ENCODE assay signal across 27 mouse cellular contexts in genomic region chr6:52067151-52067550, GRCm38 (mm10). TPM values are rescaled to one million over a fixed set of nuclear protein-coding genes. Genes with fewer than 3 reads are reported as not detected.
A peak's percentile ranks its signal among the peaks of the same experiment; 100 is the strongest.
DNase-seq lines count a peak whose midpoint lies in the region; ATAC-seq and TF ChIP-seq lines count a peak whose summit lies in the region.
"Had no signal": no experiment of that assay in that cellular context is flagged by ENCODE, and none has a peak within 500 bp of the region (broad histone marks: within the 10 kb centered on the region; RNA-seq: fewer than 3 reads in every experiment).

No protein-coding gene starts in this region.

- intact Hi-C loops in heart, postnatal 10 days (cut with DNase I), result loop anchor here (5.0 kb wide), 1 partner anchor 655 kb away; no protein-coding TSS in a partner anchor
- intact Hi-C loops in heart, postnatal 14 days (cut with DNase I), result no loop called here

- no peak overlapping the region for H3K27ac ChIP-seq in embryonic facial prominence, embryonic 14.5 days (replicated peaks; ENCODE audit: low read depth, low read length)
- H3K27ac ChIP-seq in embryonic facial prominence, embryonic 10.5 days (replicated peaks), result no peak overlapping the region
- H3K27ac ChIP-seq in lung, postnatal 0 days (ENCODE audit: low read length), result no peak overlapping the region
- H3K27ac ChIP-seq: embryonic facial prominence, embryonic 13.5 days; forebrain, embryonic 10.5 days; heart, embryonic 10.5 days; hindbrain, embryonic 10.5 days; hindbrain, postnatal 0 days; limb, embryonic 12.5 days; liver, embryonic 13.5 days; midbrain, embryonic 12.5 days; neural tube, embryonic 12.5 days had no signal

- H3K36me3 ChIP-seq in embryonic facial prominence, embryonic 14.5 days (ENCODE audit: control insufficient read depth, insufficient read depth, low read length), result no peaks in the 10 kb centered on the region
- H3K36me3 ChIP-seq in embryonic facial prominence, embryonic 10.5 days (replicated peaks), result no peaks in the 10 kb centered on the region
- no peaks in the 10 kb centered on the region for H3K36me3 ChIP-seq in lung, postnatal 0 days (ENCODE audit: insufficient read depth, low read length)
- H3K36me3 ChIP-seq: embryonic facial prominence, embryonic 13.5 days; forebrain, embryonic 10.5 days; heart, embryonic 10.5 days; hindbrain, embryonic 10.5 days; limb, embryonic 12.5 days; liver, embryonic 13.5 days; midbrain, embryonic 12.5 days; neural tube, embryonic 12.5 days had no signal

- no peak for ATAC-seq in embryonic facial prominence, embryonic 14.5 days (ENCODE audit: low read depth)
- ATAC-seq in lung, postnatal 0 days, result no peak
- ATAC-seq: forebrain, postnatal 0 days; hindbrain, postnatal 0 days; intestine, postnatal 0 days; Patski had no signal

- H3K9me3 ChIP-seq in embryonic facial prominence, embryonic 14.5 days (ENCODE audit: control insufficient read depth, low read length), result no peaks in the 10 kb centered on the region
- H3K9me3 ChIP-seq in embryonic facial prominence, embryonic 10.5 days, result no peaks in the 10 kb centered on the region
- H3K9me3 ChIP-seq in lung, postnatal 0 days (ENCODE audit: low read length), result no peaks in the 10 kb centered on the region
- H3K9me3 ChIP-seq: embryonic facial prominence, embryonic 13.5 days; forebrain, embryonic 10.5 days; heart, embryonic 10.5 days; hindbrain, embryonic 10.5 days; limb, embryonic 12.5 days; liver, embryonic 13.5 days; midbrain, embryonic 12.5 days; neural tube, embryonic 12.5 days had no signal

- TF ChIP-seq EP300 in lung, postnatal 0 days (IDR thresholded peaks at IDR 0.05), result no peak

- H3K9ac ChIP-seq in embryonic facial prominence, embryonic 14.5 days (ENCODE audit: low read depth, low read length), result no peak overlapping the region
- no peak overlapping the region for H3K9ac ChIP-seq in lung, postnatal 0 days (replicated peaks; ENCODE audit: low read depth)
- H3K9ac ChIP-seq: embryonic facial prominence, embryonic 13.5 days; forebrain, postnatal 0 days; limb, embryonic 12.5 days; liver, embryonic 13.5 days; lung, embryonic 14.5 days; midbrain, embryonic 12.5 days; neural tube, embryonic 12.5 days had no signal

- H3K4me2 ChIP-seq in embryonic facial prominence, embryonic 14.5 days (ENCODE audit: low read depth, low read length), result no peak overlapping the region
- no peak overlapping the region for H3K4me2 ChIP-seq in lung, postnatal 0 days (replicated peaks; ENCODE audit: low read depth, low read length)
- H3K4me2 ChIP-seq: embryonic facial prominence, embryonic 13.5 days; limb, embryonic 12.5 days; liver, embryonic 13.5 days; lung, embryonic 14.5 days; midbrain, embryonic 12.5 days; neural tube, embryonic 12.5 days had no signal

- no peak for TF ChIP-seq CTCF in lung, postnatal 0 days (IDR thresholded peaks at IDR 0.05)

- no peaks in the 10 kb centered on the region for H3K27me3 ChIP-seq in embryonic facial prominence, embryonic 14.5 days (replicated peaks; ENCODE audit: control insufficient read depth, insufficient read depth, low read length)
- no peaks in the 10 kb centered on the region for H3K27me3 ChIP-seq in embryonic facial prominence, embryonic 10.5 days (replicated peaks; ENCODE audit: low read depth, poor library complexity, severe bottlenecking)
- no peaks in the 10 kb centered on the region for H3K27me3 ChIP-seq in lung, postnatal 0 days (replicated peaks; ENCODE audit: insufficient read depth, low read length)
- H3K27me3 ChIP-seq: embryonic facial prominence, embryonic 13.5 days; liver, embryonic 13.5 days; midbrain, embryonic 12.5 days; neural tube, embryonic 12.5 days; Patski had no signal

- no peak overlapping the region for H3K4me3 ChIP-seq in embryonic facial prominence, embryonic 14.5 days (ENCODE audit: low read depth, low read length)
- no peak overlapping the region for H3K4me3 ChIP-seq in embryonic facial prominence, embryonic 10.5 days
- H3K4me3 ChIP-seq in lung, postnatal 0 days (ENCODE audit: low read depth, low read length), result no peak overlapping the region
- H3K4me3 ChIP-seq: embryonic facial prominence, embryonic 13.5 days; forebrain, embryonic 10.5 days; heart, embryonic 10.5 days; hindbrain, embryonic 10.5 days; limb, embryonic 12.5 days; liver, embryonic 13.5 days; midbrain, embryonic 12.5 days; neural tube, embryonic 12.5 days had no signal

- 55% methylated on average over 9 of the region's 9 CpGs for WGBS in embryonic facial prominence, embryonic 14.5 days
- 82% methylated on average over 9 of the region's 9 CpGs for WGBS in embryonic facial prominence, embryonic 10.5 days
- WGBS in lung, postnatal 0 days, result 50% methylated on average over 9 of the region's 9 CpGs

- H3K4me1 ChIP-seq in embryonic facial prominence, embryonic 14.5 days (ENCODE audit: control insufficient read depth, insufficient read depth, low read length), result 0 out of 2 replicates have a peak, but pooled peaks cover 5% of the 10 kb centered on the region
- H3K4me1 ChIP-seq in embryonic facial prominence, embryonic 10.5 days, result peaks cover 7% of the 10 kb centered on the region; the same call in 1 of the 2 replicates
- no peaks in the 10 kb centered on the region for H3K4me1 ChIP-seq in lung, postnatal 0 days (ENCODE audit: insufficient read depth, low read depth, low read length)
- H3K4me1 ChIP-seq: embryonic facial prominence, embryonic 13.5 days; forebrain, embryonic 10.5 days; heart, embryonic 10.5 days; liver, embryonic 13.5 days had no signal

- peak; percentile 74 for DNase-seq in embryonic facial prominence, embryonic 14.5 days (ENCODE audit: low spot score)
- no peak for DNase-seq in embryonic facial prominence, embryonic 10.5 days (ENCODE audit: low spot score)
- peak; percentile 22 to 34 for DNase-seq in heart, postnatal 10 days
- DNase-seq in heart, postnatal 14 days, result no peak
- peak; percentile 59 for DNase-seq in lung, postnatal 0 days (ENCODE audit: low spot score)
- no peak for DNase-seq in lung, postnatal 25 days (ENCODE audit: low spot score)
- no peak for DNase-seq in spleen, adult 12 weeks (ENCODE audit: low spot score)
- DNase-seq in thymus, adult 18-20 months, result no peak
- DNase-seq: adrenal gland, postnatal 10 days; cerebellum, adult 9-11 months; forebrain, postnatal 0 days; kidney, postnatal 36 days; layer of hippocampus, adult 9-11 months; liver, embryonic 13.5 days; lung, embryonic 14.5 days; right cerebral cortex, adult 18-20 months; spleen, adult 18-20 months had no signal

RNA-seq across cellular contexts. Expression of gene Skap2, which starts 54.8 kb away (rescaled TPM):
- 18.9 and 25.2 TPM in 2 replicates for polyA plus RNA-seq in embryonic facial prominence, embryonic 14.5 days (2014; fragmentation: Nextera tagmentation; extraction: Ambion mirVana)
- polyA plus RNA-seq in embryonic facial prominence, embryonic 10.5 days (2016; fragmentation: Nextera tagmentation; extraction: Ambion mirVana), result 8.0 and 11.4 TPM in 2 replicates
- total RNA-seq in heart, postnatal 10 days (2021), result 10 to 100 TPM; 11.8 to 13.3 TPM
- total RNA-seq in heart, postnatal 14 days (2021), result 10 to 100 TPM in 1 of 2 experiments, 1 to 10 TPM in 1; 7.3 to 10.4 TPM
- 78.5 and 82.9 TPM in 2 replicates for polyA plus RNA-seq in lung, postnatal 0 days (2015; fragmentation: Nextera tagmentation; extraction: Ambion mirVana)

Comparison
In these comparisons a context has a peak if more than half of its experiments do, and no peak if none do; other contexts are left out.
1. DNase-seq: peak in embryonic facial prominence, embryonic 14.5 days (single experiment), heart, postnatal 10 days (2 of 2) and lung, postnatal 0 days (single experiment); none in embryonic facial prominence, embryonic 10.5 days (single experiment), heart, postnatal 14 days (0 of 2), lung, postnatal 25 days (single experiment), spleen, adult 12 weeks (single experiment) and thymus, adult 18-20 months (0 of 2).